Mouse (Mus musculus) lung, postnatal 0 days (tissue): ENCODE data around the gene Efna2.

Experiments
- CTCF ChIP-seq: IDR thresholded peaks from 2 replicates; pipeline ENCODE4 v1.5.1; 2016; ENCODE audit warnings: antibody characterized with exemption, mild to moderate bottlenecking
- EP300 ChIP-seq: IDR thresholded peaks from 2 replicates; pipeline ENCODE4 v1.6.1; 2016; ENCODE audit warnings: antibody characterized with exemption, mild to moderate bottlenecking, control low read depth

DNA sequence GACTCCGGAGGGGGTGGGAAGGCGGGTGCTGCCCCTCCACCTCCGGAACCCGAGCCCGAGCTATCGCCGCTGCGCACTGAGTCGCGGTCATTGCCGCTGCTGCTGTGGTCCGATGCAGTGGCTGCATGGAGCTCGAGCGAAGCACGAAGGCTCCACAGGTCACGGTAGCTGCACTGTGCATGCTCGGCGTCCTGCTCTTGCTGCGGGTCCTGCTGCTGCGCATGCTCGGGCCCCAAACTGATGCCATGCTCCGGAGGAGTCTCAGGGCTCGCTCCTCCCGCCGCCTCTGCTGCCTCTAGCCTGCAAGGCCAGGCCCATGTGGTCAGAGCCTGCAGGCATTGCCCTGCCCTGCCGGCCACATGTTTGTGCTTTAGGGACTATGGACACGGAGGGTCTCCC is 47.3 kb upstream of the Efna2 start:
- no peak for TF ChIP-seq CTCF
- no peak for TF ChIP-seq EP300
